ENCODE assay signal across 15 mouse cellular contexts in the genomic region with DNA sequence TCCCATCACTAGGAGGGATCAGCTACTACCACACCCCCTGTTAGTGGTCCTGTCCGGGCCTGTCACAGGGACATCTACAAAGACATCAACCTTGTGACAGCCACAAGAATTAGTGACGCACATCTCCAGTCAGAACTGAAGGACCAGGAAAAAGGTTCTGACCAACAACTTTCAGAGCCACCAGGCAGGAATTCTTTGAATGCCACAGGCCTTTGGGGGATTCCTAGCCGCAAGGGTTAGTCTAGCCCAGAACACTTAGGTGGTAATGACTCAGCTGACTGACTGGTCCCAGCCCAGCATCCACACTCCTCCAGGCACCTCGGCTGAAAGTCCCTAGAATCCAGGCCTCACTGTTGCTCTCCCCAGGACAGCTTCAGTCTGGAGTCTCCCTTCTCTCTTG.
"Had no signal": no experiment of that assay in that cellular context is flagged by ENCODE, and none has a peak within 500 bp of the region (broad histone marks: within the 10 kb centered on the region; RNA-seq: fewer than 3 reads in every experiment).

No protein-coding gene starts in this region.

- H3K9me3 ChIP-seq: kidney, embryonic 15.5 days; limb, embryonic 12.5 days; liver, embryonic 13.5 days; megakaryocyte, embryonic 14.5 days; midbrain, embryonic 12.5 days; neural tube, embryonic 15.5 days had no signal

- ATAC-seq: liver, postnatal 0 days; lung, postnatal 0 days had no signal

- H3K4me2 ChIP-seq: kidney, embryonic 15.5 days; limb, embryonic 12.5 days; liver, embryonic 13.5 days; midbrain, embryonic 12.5 days; neural tube, embryonic 15.5 days had no signal

- H3K4me3 ChIP-seq: kidney, embryonic 15.5 days; limb, embryonic 12.5 days; liver, embryonic 13.5 days; megakaryocyte, embryonic 14.5 days; midbrain, embryonic 12.5 days; neural tube, embryonic 15.5 days had no signal

- DNase-seq: kidney, adult 2 months; kidney, postnatal 14 days; liver; liver, embryonic 13.5 days; liver, postnatal 0 days; right cerebral cortex, adult 18-20 months; right cerebral cortex, postnatal 25 days; thymus, postnatal 4 days had no signal

- H3K27ac ChIP-seq: kidney, embryonic 15.5 days; limb, embryonic 12.5 days; liver, embryonic 13.5 days; macrophage; midbrain, embryonic 12.5 days; neural tube, embryonic 15.5 days had no signal

- H3K36me3 ChIP-seq: kidney, embryonic 15.5 days; limb, embryonic 12.5 days; liver, embryonic 13.5 days; midbrain, embryonic 12.5 days; neural tube, embryonic 15.5 days had no signal

- H3K9ac ChIP-seq: kidney, embryonic 15.5 days; limb, embryonic 12.5 days; liver, embryonic 13.5 days; liver, postnatal 0 days; midbrain, embryonic 12.5 days; neural tube, embryonic 15.5 days had no signal

- H3K27me3 ChIP-seq: kidney, embryonic 15.5 days; limb, embryonic 12.5 days; liver, embryonic 13.5 days; neural tube, embryonic 15.5 days had no signal
